Mouse (Mus musculus) midbrain, embryonic 16.5 days (tissue): Measurements from ENCODE around the gene Atp6v1e1. TPM values are rescaled to one million over a fixed set of nuclear protein-coding genes. Genes with fewer than 3 reads are reported as not detected.
A peak's percentile ranks its signal among the peaks of the same experiment; 100 is the strongest.
"Not testable (repeated sequence)": the region's sequence is repeated elsewhere in the genome, so short reads cannot be mapped to it uniquely, and the experiment has no call there.

ENCODE experiments used
- ATAC-seq: fragments of 200-750 bp; cut with Nextera tagmentation; 2 replicates; pipeline ENCODE4 v1.8.0; 2017; ENCODE audit warnings: moderate TSS enrichment
- H3K27ac ChIP-seq: fragments of 300-500 bp; sonication (generic); 2 replicates; pipeline ENCODE4 v1.5.1; 2014; ENCODE audit warnings: mild to moderate bottlenecking, low read length, mixed read lengths
- H3K27me3 ChIP-seq: fragments of 300-500 bp; sonication (generic); 2 replicates; pipeline ENCODE4 v1.6.1; 2014; ENCODE audit warnings: low read depth, low read length, mixed read lengths; ENCODE audit not compliant: control insufficient read depth, insufficient read depth
- H3K36me3 ChIP-seq: fragments of 300-500 bp; sonication (generic); 2 replicates; pipeline ENCODE4 v1.6.1; 2014; ENCODE audit warnings: mild to moderate bottlenecking, low read length, moderate library complexity, mixed read lengths; ENCODE audit not compliant: control insufficient read depth, insufficient read depth
- H3K4me1 ChIP-seq: fragments of 300-500 bp; sonication (generic); 2 replicates; pipeline ENCODE4 v1.6.1; 2014; ENCODE audit warnings: mild to moderate bottlenecking, low read length, mixed read lengths; ENCODE audit not compliant: control insufficient read depth, insufficient read depth
- H3K4me2 ChIP-seq: fragments of 300-500 bp; sonication (generic); 2 replicates; pipeline ENCODE4 v1.6.1; 2014; ENCODE audit warnings: mild to moderate bottlenecking, low read length, mixed read lengths
- H3K4me3 ChIP-seq: fragments of 300-500 bp; sonication (generic); 2 replicates; pipeline ENCODE4 v1.5.1; 2014; ENCODE audit warnings: low read depth, mild to moderate bottlenecking, low read length, moderate library complexity, mixed read lengths
- H3K9ac ChIP-seq: fragments of 300-500 bp; sonication (generic); 2 replicates; pipeline ENCODE4 v1.6.1; 2014; ENCODE audit warnings: low read depth, low read length, mixed read lengths
- H3K9me3 ChIP-seq: fragments of 300-500 bp; sonication (generic); replicated peaks from 2 replicates; pipeline ENCODE4 v1.6.1; 2014; ENCODE audit warnings: mild to moderate bottlenecking, low read length, mixed read lengths; ENCODE audit not compliant: control insufficient read depth, poor library complexity, severe bottlenecking
- whole genome bisulfite sequencing: fragments of 180-500 bp; shearing (Covaris S2); extraction: QIAGEN DNeasy Blood & Tissue Kit; methylation state at CpG from one replicate; pipeline ENCODE4 v1.1.7; 2014; 5-methylcytosine and 5-hydroxymethylcytosine counted together
- polyA plus RNA-seq: library from polyadenylated mRNA; unstranded; fragments of >200 nt; fragmentation: Nextera tagmentation; extraction: Ambion mirVana; gene quantifications from 2 replicates; pipeline ENCODE4 v1.2.1, GENCODE M21; 2015

The Atp6v1e1 gene
- 283 and 296 TPM in 2 replicates for polyA plus RNA-seq

DNA sequence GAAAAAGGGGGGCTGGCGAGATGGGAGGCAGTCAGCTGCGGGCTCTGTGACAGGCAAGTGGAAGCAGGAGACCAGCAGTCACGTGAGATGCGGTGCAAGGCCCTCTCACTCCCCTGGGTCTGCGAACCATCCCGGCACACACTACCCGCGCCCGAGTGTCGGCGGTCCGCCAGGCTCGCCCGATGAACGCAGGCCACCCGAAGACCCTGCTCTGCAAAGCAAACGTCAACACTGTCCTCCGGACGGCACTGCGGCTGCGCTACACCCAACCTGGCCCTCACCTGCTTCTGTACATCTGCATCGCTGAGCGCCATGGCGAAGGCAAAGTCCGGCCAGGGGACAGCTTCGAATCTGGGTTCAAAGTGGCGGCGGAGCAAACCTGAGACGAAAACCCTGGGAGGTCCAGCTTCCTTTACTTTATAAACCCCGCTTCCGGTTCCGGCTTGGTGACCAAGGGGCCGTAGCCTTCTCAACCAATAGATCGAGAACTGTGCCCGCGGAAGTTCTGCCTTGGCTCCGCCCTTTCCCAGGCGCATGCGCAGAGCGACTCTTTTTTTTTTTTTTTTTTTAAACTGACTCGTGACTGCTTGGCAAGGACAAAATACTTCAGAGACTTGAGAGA is at the start of gene Atp6v1e1:
Atp6v1e1 (minus strand) TSS at position 487 of the 622 bp plus-strand sequence.
- peaks cover 10% of the 10 kb centered on the region for H3K36me3 ChIP-seq
- peak within 1 kb of the TSS; percentile 96 for H3K4me3 ChIP-seq
- H3K9ac ChIP-seq: peak within 1 kb of the TSS; percentile 86
- H3K27ac ChIP-seq: peak within 1 kb of the TSS; percentile 89
- peak within 1 kb of the TSS; percentile 74 for H3K4me2 ChIP-seq
- peak; percentile 97 for ATAC-seq
- WGBS: under 1% methylated on average over 41 of the region's 41 CpGs
- H3K27me3 ChIP-seq: no peaks in the 10 kb centered on the region
- H3K4me1 ChIP-seq: peaks cover 24% of the 10 kb centered on the region
- no peaks in the 10 kb centered on the region for H3K9me3 ChIP-seq

DNA sequence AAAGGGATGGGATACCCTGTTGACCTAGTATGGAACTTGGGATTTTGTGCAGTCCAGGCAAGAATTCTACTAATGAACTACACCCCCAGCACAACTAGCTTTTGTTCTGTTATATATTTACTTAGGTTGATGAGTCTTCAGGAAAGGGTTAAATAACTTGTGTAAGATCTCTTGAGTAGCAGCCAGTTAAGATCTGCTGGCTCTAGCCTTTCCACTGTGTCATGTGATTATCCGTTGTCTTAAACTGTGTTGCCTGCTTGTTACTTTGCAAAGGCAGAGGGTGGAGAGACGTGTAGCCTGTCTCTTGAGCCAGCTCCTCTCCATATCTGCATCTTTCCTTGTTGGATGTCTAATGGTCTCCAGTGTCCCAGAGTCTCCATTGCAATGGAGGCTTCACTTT is 48.7 kb upstream of the Atp6v1e1 start:
- Histone ChIP-seq H3K4me3 (no peak overlapping the region), H3K9me3 (no peaks in the 10 kb centered on the region), H3K27me3 (no peaks in the 10 kb centered on the region), H3K27ac (no peak overlapping the region), H3K4me1 (no peaks in the 10 kb centered on the region), H3K4me2 (no peak overlapping the region), H3K9ac (no peak overlapping the region), H3K36me3 (peaks cover 7% of the 10 kb centered on the region; the same call in 1 of the 2 replicates)
- ATAC-seq: no peak
- 89% methylated on average over 2 of the region's 2 CpGs for WGBS

DNA sequence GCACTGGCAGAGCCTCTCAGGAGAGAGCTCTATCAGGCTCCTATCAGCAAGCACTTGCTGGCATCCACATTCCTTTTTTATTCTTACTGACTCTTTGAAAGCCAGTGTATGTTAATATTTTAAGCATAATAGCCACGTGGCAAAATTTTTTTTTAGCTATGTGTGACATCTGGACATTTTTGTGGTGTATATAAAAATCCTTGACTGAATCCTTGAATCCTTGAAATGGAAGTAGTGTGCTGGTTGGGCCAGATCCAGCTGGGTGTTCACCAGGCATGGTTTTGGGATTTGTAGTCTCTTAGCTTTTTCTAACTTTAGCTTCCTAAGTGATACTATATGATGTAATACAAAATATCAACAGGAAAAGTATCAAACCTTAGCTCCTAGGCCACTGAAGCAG is 46.2 kb upstream of the Atp6v1e1 start:
- WGBS: 71% methylated on average over 1 of the region's 1 CpGs
- no peak overlapping the region for H3K9ac ChIP-seq
- peaks cover 5% of the 10 kb centered on the region; the same call in 1 of the 2 replicates for H3K36me3 ChIP-seq
- no peak overlapping the region for H3K4me2 ChIP-seq
- H3K27ac ChIP-seq: no peak overlapping the region
- ATAC-seq: no peak
- H3K9me3 ChIP-seq: no peaks in the 10 kb centered on the region
- H3K27me3 ChIP-seq: no peaks in the 10 kb centered on the region
- no peaks in the 10 kb centered on the region for H3K4me1 ChIP-seq
- no peak overlapping the region for H3K4me3 ChIP-seq

DNA sequence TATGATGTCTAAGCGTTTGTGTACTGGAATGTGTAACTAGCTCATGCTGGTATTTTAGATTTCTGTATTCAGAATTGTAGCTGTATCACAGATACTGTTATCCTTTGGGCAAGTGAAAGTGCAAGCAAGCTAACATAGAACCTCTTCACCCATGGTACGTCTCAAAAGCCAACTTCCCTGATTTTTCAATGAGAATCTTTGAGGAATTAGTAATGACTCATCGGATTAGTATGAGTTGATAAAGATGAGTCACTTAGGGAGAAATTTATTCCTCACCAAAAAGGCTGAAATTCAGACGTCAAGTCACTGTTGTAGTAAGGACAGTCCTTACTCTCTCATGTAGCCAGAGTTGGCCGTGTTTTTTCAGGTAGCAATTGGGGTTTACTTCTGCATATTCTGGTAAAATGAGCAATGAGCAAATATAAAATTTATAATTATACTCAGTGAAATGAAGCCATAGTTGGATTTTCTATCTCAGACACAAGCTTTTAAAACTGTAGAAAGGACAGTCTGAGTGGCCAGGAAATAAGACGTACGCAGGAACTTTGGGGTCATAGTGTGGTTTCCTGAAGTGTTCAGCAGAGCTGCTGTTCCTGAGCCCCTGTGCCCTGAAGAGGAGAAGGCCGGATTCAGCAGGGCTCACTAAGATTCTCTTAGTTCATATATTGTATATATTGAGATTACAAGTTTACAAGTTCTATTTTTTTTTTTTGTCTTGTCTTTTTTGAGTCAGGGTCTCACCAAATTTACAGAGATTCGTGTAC is 43.6 kb upstream of the Atp6v1e1 start:
- ATAC-seq: no peak
- Histone ChIP-seq H3K4me1 (no peaks in the 10 kb centered on the region), H3K27me3 (no peaks in the 10 kb centered on the region), H3K4me2 (no peak overlapping the region), H3K36me3 (peaks cover 2% of the 10 kb centered on the region; the same call in 1 of the 2 replicates), H3K27ac (no peak overlapping the region), H3K9me3 (no peaks in the 10 kb centered on the region), H3K4me3 (no peak overlapping the region), H3K9ac (no peak overlapping the region)
- 90% methylated on average over 9 of the region's 9 CpGs for WGBS

DNA sequence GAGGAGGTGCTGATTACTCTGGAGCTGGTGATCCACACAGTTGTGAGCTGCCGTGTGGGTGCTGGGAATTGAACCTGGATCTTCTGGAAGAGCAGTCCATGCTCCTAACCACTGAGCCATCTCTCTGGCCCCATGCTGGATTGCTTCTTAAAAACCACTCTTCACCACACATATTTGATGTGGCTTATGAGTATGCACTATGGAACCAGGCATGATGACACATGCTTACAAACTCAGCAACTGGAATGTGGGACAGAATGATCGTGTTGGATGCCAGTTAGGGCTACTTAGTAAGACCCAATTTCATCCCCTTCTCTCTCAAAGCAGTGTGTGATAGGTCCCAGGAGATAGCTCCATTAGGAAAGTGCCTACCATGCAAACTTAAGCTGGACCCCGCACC is 37.5 kb upstream of the Atp6v1e1 start:
- no peaks in the 10 kb centered on the region for H3K4me1 ChIP-seq
- H3K4me2 ChIP-seq: no peak overlapping the region
- H3K27ac ChIP-seq: no peak overlapping the region
- H3K36me3 ChIP-seq: peaks cover 2% of the 10 kb centered on the region; the same call in 1 of the 2 replicates
- no peak for ATAC-seq
- H3K9me3 ChIP-seq: no peaks in the 10 kb centered on the region
- WGBS: 95% methylated on average over 3 of the region's 3 CpGs
- no peak overlapping the region for H3K9ac ChIP-seq
- H3K27me3 ChIP-seq: no peaks in the 10 kb centered on the region
- H3K4me3 ChIP-seq: no peak overlapping the region

DNA sequence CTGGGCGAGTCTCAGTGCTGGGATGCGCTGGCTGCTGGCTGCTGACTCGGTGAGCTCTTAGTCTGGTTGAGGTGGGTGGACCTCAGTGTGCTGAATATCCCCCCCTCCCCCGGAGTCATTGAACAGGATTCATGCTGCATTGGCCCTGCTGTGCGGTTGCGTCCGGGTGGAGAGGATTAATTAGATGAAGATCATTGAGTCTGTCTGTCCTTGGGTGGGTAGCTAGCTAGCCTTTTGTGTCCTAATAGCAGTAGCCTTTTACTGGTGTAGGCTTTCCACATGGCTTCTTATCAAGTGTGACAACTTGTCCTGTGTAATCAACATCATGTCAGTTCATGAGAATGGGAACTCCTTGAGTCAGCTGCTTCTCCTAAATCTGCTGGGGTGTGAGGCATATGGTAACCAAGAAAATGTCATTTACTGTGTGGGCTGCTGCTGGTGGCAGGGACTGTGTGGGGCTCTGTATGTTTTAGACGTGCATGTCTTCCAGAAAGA is 35.7 kb upstream of the Atp6v1e1 start:
- ATAC-seq: peak; percentile 54; the same call in 1 of the 2 replicates
- 26% methylated on average over 8 of the region's 8 CpGs for WGBS
- no peaks in the 10 kb centered on the region for H3K4me1 ChIP-seq
- no peak overlapping the region for H3K4me3 ChIP-seq
- H3K9ac ChIP-seq: no peak overlapping the region
- H3K9me3 ChIP-seq: no peaks in the 10 kb centered on the region
- no peak overlapping the region for H3K27ac ChIP-seq
- peaks cover 6% of the 10 kb centered on the region for H3K36me3 ChIP-seq
- no peak overlapping the region for H3K4me2 ChIP-seq
- no peaks in the 10 kb centered on the region for H3K27me3 ChIP-seq

DNA sequence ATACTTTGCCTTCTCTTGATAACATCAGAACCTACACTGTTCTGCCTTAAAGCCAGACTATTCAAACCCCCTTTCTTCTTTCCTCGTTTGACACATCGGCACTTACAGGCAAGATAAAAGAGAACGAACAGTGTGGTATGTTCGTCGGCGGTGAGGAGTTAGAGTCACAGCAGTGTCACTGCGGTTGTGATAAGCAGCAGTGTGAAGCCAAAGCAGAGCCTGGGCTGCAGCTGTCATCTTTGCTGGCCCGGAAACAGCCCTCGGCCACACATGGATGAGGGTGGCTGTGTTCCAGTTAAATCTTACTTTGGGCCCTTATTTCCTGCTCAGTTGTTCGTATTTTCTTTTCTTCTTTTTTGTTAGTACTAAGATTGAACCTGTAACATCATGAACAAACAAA is 31.8 kb upstream of the Atp6v1e1 start:
- H3K36me3 ChIP-seq: peaks cover 6% of the 10 kb centered on the region
- no peaks in the 10 kb centered on the region for H3K4me1 ChIP-seq
- no peaks in the 10 kb centered on the region for H3K27me3 ChIP-seq
- H3K9me3 ChIP-seq: no peaks in the 10 kb centered on the region
- no peak for ATAC-seq
- H3K9ac ChIP-seq: no peak overlapping the region
- no peak overlapping the region for H3K4me2 ChIP-seq
- no peak overlapping the region for H3K4me3 ChIP-seq
- H3K27ac ChIP-seq: no peak overlapping the region
- 88% methylated on average over 10 of the region's 10 CpGs for WGBS

DNA sequence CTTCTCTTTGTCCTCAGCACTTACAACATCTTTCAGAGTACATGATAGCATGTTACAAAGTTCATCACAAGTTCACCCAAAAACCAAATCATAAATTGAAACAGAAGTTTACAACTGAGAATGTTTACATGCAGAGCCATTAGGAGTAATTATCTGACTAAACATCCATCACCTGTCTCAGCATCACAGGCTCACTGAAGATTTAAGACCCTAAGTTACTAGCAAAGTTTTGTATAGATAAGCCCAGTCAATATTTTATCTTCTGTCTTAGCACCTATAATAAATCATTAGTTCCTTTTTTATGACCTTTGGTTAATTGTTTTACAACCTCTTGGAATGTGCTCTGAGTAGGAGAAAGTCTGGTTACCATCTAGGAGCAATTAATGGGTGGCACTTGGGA is 28.1 kb upstream of the Atp6v1e1 start:
- not testable (repeated sequence) for H3K4me1 ChIP-seq, H3K27ac ChIP-seq, H3K9me3 ChIP-seq, H3K36me3 ChIP-seq, H3K4me3 ChIP-seq, H3K9ac ChIP-seq, H3K27me3 ChIP-seq, ATAC-seq, H3K4me2 ChIP-seq

DNA sequence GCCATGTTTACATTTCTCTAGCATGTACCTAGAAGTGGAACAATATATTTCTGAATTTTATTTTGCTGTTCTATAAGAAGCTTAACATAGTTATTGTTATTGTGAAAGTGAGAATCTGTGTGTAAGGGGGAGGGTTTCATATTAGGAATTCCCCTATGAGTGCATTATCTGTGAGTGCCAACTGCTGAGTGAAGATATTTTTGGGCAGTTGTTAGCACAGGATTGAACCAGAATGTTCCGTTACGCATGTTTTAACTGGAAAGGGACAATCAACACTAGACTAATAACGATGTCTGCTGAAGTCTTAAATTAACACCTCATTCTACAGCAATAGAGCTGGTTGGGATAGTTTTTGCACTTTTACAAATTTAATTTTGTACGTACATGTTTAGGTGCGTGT is 19.2 kb upstream of the Atp6v1e1 start:
- H3K4me2 ChIP-seq: no peak overlapping the region
- no peak overlapping the region for H3K27ac ChIP-seq
- H3K4me1 ChIP-seq: peaks cover 9% of the 10 kb centered on the region
- H3K9ac ChIP-seq: no peak overlapping the region
- H3K27me3 ChIP-seq: no peaks in the 10 kb centered on the region
- 97% methylated on average over 5 of the region's 5 CpGs for WGBS
- H3K9me3 ChIP-seq: no peaks in the 10 kb centered on the region
- peaks cover 2% of the 10 kb centered on the region for H3K36me3 ChIP-seq
- no peak for ATAC-seq
- no peak overlapping the region for H3K4me3 ChIP-seq
